Mouse (Mus musculus): ENCODE results near the gene Pkib.

The Pkib gene

DNA sequence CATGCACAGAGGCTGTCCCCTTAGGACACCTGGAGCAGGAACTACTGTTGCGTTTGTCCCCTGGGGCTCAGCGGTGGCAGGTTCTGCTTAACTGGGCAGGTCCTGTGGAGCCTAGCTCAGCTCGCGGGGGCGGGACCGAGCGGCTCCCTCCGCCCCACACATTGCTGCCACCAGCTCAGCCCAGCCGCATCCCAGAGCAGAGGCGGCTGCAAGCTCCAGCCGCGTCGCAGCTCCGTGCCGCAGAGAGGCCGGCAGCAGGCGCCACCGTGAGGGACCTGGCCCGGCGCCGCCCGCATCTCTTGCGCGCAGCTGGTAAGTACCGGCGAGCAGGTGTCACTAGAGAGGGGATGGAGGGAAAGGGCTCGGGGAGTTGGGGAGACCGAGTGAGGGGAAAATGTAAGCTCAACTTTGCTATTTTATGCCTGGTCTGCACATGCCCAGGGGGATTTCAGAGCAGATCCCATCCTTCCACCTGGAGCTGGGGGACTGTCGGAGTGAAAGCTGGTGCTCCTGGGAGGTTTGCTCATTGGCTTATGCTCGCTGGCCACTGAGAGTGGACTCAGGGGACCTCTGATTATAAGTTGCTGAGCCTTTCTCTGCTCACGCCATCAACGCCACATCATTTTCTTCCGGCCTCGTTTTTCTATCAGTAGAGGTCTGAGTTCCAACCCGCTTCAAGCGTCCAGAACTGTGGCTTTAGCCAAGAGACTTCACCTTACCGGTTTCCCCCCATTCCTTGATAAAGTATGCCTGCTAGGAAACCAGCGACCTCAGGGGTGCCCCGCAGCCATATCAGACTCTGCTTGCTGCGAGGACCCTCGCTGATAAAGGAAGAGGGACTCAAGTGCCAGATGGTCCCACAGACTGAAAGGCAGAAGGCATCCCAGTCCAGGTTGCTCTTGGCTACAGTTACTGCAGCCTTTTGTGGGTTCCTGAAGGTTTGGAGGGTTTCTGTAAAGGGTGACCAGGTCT is at the start of gene Pkib:
Gene Pkib, plus strand, starts transcription at position 86 of the 972 bp plus-strand sequence.
- no peak for DNase-seq (ENCODE audit: low spot score)

DNA sequence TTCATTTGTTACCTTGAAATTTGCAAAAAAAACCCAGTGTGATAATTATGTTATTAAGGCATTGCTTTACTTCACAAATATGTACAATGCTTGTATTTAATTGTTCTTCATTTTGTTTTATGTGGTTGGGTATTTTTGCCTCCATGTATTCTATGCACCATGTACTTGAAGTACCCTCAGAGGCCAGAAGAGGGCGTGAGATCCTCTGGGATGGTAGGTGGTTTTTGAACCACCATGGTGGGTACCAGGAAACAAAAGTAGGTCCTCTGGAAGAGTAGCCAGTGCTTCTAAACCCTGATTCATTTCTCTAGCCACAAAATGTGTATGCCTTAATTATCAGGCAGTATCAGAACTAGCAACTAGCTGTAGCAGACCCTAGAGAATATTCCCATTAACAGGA is 47.9 kb upstream of the Pkib start:
- DNase-seq (ENCODE audit: low spot score): no peak

DNA sequence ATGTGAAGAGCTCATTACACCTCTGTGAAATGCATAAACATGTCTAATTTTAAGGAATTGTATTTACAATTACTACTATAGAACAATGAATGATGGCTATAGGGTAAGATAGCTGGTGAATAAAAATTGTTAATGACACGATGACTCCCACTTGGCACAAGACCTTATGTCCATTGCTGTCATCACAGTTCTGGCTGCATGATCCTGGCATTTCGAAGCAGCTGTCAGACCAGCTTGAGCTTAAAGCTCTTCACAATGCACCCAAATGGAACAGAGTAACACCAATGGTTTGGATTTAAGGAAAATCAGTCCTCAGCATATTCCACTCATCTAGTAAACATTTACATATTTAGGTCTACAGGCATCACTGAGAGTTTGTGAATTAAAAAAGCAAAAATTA is 37.5 kb upstream of the Pkib start:
- no peak for DNase-seq (ENCODE audit: low spot score)

- DNase-seq (ENCODE audit: low spot score): no peak
Measured at GRCm38 (mm10) chr10:57597172-57597571, 34.6 kb upstream of the Pkib start.

DNA sequence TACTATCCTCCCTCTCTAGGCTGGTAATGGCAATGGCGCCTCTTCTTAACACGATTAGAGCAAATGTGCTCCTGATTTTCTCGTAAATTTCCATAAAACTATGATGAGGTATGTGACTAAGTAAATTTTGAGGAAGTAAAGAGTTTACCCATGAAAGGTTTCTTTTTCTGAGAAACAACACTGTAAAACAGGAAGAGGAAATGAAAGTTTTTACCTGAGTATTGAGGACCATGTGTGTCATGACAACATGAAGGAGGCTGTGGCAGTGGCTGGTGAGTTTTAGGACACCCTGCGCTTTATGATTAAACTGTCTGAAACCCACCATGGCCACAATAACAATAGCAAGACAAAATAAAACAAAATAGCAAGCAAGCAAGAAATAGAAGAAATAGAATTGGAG is 28.8 kb upstream of the Pkib start:
- DNase-seq (ENCODE audit: low spot score): no peak

GRCm38 (mm10) chr10:57623311-57623710 is 8.5 kb upstream of the Pkib start:
- no peak for DNase-seq (ENCODE audit: low spot score)

DNA sequence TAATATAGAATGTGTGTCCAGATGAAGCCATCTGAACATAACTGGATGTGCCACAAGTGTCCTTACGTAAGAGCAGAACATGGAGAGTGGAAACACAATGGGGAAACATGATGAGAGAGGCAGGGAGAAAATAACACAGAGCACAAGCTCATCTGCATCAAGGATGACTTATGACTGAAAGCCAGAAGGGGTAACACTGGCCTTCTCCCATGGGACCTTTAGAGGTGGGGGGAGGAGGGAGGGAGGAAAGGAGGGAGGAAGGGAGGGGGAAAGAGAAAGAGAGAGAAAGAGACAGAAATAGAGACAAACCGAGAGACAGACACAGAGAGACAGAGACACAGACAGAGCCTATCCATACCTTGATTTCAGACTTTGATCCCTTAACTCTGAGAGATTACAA is 4.0 kb upstream of the Pkib start:
- DNase-seq (ENCODE audit: low spot score): no peak

DNA sequence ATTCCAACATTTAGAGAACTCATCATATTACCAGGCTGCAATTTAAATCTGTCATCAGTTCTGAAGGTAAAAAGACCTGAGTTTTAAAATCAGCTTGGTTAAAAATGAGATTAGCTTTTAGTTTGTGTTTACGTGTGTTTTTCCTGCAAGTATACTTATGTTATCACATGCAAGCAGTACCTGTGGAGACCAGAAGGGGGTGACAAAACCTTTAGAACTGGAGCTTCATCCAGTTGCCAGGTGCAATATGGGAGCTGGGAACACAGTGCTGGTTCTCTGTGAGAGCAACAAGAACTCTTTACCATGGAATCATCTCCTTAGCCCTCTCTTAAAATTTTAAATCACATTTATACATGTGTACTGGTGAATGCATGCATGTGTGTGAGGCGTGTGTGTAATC is 1.2 kb upstream of the Pkib start:
- no peak for DNase-seq (ENCODE audit: low spot score)

GRCm38 (mm10) chr10:57632868-57633240 is 1.1 kb downstream of the Pkib start:
- DNase-seq (ENCODE audit: low spot score): no peak

DNA sequence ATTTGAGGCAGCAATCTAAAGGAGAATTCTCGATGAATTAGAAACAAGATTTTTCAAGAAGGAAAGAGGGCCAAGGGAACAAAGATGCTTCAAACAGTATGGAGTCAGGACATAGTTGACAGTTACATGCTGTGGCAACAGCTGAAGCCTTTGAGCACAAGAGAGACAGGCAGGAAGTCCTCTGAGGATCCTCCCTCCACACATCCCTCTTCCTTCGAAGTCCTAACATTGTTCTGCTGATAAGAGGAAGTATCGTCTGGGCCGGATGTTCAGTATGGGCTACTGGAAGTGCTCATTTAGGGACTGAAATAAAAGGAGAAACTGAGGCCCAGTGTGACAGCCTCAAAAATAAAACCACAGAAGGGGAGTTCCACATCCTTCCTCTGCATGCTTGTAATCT is 5.2 kb downstream of the Pkib start:
- no peak for DNase-seq (ENCODE audit: low spot score)

DNA sequence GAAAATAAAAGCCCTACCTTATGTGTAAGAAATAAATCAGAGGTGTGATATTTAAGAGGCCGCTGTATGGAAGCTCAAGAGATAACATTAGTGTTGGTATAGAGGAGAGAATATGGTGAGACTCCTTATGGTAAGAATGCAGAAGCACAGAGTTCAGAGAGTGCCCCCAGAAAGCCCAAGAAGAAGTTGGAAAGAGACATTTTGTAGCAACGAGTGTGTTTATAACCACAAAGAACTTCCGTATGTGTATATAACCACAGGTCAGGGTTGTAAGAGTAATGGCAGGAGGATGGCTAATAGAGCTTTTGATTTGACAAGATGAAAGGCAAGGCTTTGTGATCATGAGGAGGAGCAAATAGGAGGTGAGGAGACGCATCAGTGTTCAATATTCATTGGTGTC is 6.5 kb downstream of the Pkib start:
- DNase-seq (ENCODE audit: low spot score): no peak

DNA sequence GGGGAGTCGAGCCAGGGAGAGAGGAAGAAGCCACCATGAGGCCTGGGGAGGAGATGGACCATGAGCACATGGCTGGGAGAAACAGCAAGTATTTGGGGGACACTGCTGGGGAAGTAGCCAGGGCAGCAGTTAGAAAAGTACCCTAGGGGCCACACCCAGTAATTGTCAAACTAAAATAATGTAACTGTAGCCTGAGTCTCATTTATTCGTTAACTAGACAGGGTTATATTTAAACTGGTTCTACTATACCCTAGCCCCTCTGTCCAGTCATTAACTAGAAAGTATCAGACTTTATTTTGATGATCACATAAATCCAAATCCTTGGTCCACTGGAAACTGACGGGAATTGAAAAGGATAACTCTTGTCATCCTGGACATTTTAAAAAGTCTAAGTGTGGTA is 7.8 kb downstream of the Pkib start:
- DNase-seq (ENCODE audit: low spot score): no peak

DNA sequence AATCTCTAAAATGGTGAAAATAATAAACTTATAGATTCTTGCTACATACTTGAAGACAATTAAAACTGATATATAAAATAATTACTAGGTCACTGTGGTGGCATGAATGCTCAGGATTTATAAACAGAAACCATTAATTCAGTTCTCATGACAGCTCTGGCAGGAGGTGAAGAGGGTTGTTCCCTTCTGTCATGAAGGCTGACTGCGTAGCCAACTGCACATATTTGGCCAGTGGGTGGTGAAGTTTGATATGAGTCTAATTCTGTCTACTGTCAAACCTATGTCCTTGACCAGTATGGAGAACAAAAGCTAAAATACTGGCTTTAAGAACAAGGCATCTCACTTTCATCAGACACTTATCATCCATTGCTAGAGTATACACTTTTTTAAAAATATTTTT is 21.5 kb downstream of the Pkib start:
- DNase-seq (ENCODE audit: low spot score): no peak

- no peak for DNase-seq (ENCODE audit: low spot score)
Measured at GRCm38 (mm10) chr10:57660505-57660904, 28.7 kb downstream of the Pkib start.

- no peak for DNase-seq (ENCODE audit: low spot score)
Measured at GRCm38 (mm10) chr10:57663758-57664157, 32.0 kb downstream of the Pkib start.

DNA sequence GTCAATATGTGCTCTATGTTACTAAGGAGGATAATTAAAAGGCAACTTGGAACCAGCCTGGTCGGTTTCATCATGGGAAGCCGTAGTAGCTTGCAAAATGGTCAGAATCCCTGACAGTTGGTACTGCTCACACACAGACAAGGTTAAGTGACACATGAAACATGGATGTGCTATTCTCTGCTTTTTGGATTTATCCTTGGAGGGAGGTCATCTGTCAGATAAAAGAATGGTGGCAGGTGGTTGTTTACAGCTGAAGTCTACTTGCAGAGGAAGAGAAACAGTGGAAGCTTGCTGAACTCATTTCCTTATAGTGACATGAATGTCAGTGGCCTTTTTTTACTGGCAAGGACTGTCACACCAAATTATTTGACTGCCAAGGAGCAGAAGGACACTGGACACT is 32.5 kb downstream of the Pkib start:
- no peak for DNase-seq (ENCODE audit: low spot score)

DNA sequence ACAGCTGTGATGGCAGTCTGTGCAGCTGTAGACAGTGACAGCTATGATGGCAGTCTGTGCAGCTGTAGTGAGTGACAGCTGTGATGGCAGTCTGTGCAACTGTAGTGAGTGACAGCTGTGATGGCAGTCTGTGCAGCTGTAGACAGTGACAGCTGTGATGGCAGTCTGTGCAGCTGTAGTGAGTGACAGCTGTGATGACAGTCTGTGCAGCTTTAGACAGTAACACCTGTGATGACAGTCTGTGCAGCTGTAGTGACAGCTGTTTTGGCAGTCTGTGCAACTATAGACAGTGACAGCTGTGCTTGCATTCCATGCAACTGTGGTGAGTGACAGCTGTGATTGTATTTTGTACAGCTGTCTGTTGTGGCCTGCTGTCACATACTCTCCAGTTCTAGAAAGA is 44.0 kb downstream of the Pkib start:
- DNase-seq (ENCODE audit: low spot score): no peak

DNA sequence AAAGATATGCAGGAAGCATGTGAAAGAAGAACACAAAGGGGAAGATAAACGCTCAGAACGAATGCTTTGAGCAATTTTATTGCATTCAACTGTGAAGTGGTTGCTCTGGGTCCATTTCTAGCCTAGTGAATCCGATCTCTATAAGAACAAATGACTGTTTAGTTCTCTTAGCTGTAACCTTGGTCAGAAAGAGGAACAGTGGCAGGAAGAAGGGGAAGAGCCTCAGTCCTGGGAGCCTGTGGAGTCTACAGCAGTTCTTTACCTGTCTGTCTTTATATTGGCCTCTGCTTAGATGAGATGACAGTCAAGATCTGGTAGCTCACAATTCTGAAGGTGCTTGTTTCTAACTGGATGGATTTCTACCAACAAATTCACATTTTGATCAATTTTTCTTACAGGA is 56.2 kb downstream of the Pkib start:
- DNase-seq (ENCODE audit: low spot score): no peak

DNA sequence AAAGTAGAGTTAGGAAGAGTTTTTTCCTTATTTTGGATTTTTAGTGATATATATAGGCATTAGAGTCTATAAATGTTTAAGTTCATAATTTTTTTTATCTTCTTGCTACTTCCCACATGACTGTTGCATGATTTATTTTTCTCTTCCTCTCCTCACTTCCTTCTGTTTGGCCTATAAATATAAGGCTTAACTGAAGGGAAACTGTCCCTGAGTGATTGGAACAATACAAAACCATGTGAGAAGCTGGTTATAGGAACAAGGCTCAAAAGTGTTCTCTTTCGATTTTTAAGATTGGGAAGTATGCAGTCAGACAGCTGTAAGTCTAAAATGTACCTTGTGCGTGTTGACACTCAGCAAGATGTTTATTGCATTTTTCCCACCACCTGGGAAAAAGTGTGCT is 58.4 kb downstream of the Pkib start:
- DNase-seq (ENCODE audit: low spot score): no peak

DNA sequence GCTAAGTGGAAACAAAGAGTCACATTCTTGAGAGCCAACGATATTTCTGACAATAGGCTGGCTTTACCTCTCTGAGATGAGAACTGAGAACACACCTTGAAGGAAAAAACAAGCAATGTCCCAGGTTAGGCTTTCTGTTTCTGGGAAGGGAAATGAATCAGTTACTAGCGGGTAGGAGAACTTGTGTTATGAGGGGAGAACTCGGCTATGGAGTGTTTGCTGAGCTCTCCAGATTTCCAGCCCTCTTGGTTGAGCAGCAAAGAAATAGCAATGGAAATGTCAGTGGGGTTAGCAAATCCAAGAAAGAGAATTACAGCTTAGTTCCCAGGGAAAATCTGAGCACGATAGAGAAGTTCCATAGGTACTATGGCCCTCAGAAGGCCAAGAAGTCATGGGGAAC is 70.5 kb downstream of the Pkib start:
- DNase-seq (ENCODE audit: low spot score): no peak

DNA sequence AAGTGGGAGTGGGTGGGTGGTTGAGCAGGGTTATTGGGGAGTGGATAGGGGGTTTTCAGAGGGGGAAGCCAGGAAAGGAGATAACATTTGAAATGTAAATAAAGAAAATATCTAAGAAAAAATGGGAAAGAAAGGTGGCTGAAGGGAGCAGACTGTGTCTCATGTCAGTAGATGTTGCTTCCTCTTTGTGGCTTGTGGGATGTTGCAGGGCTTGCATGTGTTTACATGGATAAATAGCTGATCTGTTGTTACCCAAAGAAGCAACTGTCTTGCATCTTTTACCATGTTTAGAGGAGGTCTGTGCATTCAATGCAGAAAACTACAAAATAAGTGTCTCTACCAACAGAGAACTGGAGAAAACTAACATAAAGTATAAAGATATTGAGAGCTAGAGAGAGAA is 89.3 kb downstream of the Pkib start:
- no peak for DNase-seq (ENCODE audit: low spot score)

DNA sequence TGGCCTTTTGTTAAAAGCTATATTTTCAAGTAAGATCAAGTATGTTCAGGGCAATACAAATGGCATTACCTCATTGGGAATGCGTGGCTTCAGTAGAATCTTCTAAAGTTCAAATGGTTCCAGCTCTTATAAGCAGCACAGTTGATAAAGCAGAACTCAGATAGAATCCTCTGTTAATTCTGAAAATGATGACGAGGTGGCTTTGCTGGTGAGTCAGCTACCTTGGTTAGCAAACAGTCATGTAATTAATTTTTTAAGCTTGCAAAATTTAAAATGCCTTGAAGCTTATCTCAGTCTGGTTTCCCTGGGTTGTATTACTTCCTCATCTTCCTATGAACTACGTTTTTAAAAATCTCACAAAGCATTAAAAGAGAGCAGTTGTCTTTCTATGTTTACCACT is 90.6 kb downstream of the Pkib start:
- no peak for DNase-seq (ENCODE audit: low spot score)

DNA sequence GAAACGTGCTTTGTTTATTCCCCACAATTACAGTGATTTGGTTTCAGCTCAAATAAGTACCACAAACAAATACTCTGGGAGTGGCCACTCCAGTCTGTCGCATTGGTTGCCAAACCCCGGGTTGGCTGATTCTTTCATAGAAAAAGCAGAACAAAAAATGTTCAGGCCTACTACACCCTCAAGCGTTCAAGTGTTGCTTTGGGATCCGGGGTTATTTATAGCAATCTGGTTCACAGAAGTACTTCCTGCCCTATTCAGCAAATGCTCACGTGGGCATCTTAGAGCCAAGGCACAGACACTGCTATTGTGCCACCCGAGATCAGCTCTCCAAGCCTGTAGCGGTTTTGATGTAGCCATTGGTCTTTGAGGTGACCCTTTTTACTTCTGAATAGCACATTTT is 95.9 kb downstream of the Pkib start:
- no peak for DNase-seq (ENCODE audit: low spot score)

DNA sequence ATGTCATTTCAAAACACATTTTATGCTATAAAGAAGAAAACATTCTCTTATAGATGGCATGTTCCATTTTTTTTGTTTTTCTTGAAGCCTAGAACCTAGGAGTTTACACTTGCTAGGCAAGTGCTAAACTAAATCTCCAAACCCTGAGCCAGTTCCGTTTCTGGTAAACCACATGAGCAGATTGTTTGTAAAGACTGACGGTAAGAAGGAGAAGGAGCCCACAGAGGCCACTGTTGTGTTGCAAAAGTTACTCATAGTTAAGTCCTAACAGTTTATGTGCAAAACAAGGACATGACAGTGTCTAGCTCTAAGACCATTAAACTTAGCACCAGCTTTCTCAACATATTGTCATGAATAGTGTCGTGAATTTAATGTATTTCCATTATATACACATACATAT is 99.9 kb downstream of the Pkib start:
- DNase-seq (ENCODE audit: low spot score): no peak
